Mouse (Mus musculus) urinary bladder, postnatal 10 days (tissue): ENCODE results near the gene Zdhhc5.
"Not testable (repeated sequence)": the region's sequence is repeated elsewhere in the genome, so short reads cannot be mapped to it uniquely, and the experiment has no call there.

Source experiments
- DNase-seq: peaks from one replicate; pipeline ENCODE4 v3.0.0; 2022; ENCODE audit warnings: low spot score

The Zdhhc5 gene

GRCm38 (mm10) chr2:84734919-84735318, 19.9 kb upstream of the Zdhhc5 start:
- DNase-seq = no peak

GRCm38 (mm10) chr2:84734351-84734864, 19.4 kb upstream of the Zdhhc5 start:
- DNase-seq = no peak

- no peak for DNase-seq
Observed at GRCm38 (mm10) chr2:84733579-84734300, 18.8 kb upstream of the Zdhhc5 start, which contains the start of gene Ypel4. Ypel4 (plus strand) TSS chr2:84734058.

GRCm38 (mm10) chr2:84732394-84732793, 17.4 kb upstream of the Zdhhc5 start:
- DNase-seq = no peak

GRCm38 (mm10) chr2:84731206-84731605, 16.2 kb upstream of the Zdhhc5 start:
- no peak for DNase-seq

DNA sequence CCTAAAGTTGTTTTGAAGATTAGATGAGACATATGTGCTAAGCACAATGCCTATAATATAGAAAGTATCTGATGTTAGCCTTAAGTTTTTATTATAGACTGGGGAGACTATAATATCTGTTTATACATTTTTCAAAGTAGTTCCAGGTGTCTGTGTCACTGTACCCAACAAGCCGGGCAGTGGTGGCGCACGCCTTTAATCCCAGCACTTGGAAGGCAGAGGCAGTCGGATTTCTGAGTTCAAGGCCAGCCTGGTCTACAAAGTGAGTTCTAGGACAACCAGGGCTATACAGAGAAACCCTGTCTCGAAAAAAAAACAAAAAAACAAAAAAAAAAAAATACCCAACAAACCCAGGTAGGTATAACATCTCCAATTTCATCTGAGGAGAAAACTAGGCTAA, 13.2 kb upstream of the Zdhhc5 start:
- DNase-seq = not testable (repeated sequence)

GRCm38 (mm10) chr2:84727172-84727858, 12.3 kb upstream of the Zdhhc5 start, which contains the start of gene Clp1:
Clp1 (minus strand) TSS chr2:84727350.
- peak; percentile 76 for DNase-seq

DNA sequence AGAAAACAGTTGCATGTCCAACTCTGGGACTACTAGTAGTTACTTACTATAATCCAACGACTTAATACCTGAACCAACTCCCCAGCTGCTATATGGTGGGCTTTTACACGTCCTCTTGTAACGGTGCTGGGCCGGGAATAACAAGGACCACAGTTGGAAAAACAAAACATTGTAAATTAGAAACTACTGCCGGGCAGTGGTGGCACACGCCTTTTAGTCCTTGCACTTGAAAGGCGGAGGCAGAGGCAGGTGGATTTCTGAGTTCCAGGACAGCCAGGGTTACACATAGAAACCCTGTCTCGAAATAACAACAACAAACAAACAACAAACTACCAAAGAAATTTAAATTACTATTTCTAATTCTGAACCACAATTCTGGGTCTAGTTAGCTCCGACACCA, 11.7 kb upstream of the Zdhhc5 start:
- no peak for DNase-seq

GRCm38 (mm10) chr2:84725770-84726169, 10.8 kb upstream of the Zdhhc5 start:
- no peak for DNase-seq

DNA sequence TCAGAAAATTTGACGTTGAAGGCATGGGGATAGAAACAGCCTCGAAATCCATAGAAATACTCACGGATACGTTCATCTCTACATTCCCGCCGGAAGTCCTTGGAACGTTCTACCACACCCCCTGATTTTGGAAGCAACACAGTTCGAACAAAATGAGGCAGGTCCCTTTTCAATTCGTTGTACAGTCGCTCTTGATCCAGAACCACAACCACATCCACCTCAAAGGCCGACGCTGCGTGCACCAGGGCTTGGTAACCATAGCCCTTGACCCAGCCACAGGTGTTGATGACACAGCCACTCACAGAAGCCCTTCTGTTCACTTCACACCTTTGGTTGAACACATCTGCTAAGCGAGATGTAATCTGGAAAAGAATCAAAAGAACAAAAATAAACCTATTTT, 8.9 kb upstream of the Zdhhc5 start:
- no peak for DNase-seq

- DNase-seq = no peak
Observed at GRCm38 (mm10) chr2:84721182-84721581, 6.2 kb upstream of the Zdhhc5 start.

DNA sequence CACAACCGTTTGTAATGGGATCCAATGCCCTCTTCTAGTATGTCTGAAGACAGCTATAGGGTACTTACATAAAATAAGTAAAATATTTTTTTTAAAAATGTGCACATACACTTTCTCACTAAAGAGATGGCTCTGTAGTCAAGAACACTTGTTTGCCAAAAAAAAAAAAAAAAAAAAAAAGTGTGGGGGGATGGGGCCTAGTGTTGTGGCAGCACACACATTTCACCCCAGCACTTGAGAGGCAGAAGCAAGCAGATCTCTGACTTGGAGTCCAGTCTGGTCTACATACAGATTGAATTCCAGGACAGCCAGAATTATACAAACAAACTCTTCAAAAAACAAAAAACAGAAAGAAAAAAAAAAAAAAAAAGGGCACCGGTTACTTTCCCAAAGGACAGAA, 5.7 kb upstream of the Zdhhc5 start:
- DNase-seq = no peak

DNA sequence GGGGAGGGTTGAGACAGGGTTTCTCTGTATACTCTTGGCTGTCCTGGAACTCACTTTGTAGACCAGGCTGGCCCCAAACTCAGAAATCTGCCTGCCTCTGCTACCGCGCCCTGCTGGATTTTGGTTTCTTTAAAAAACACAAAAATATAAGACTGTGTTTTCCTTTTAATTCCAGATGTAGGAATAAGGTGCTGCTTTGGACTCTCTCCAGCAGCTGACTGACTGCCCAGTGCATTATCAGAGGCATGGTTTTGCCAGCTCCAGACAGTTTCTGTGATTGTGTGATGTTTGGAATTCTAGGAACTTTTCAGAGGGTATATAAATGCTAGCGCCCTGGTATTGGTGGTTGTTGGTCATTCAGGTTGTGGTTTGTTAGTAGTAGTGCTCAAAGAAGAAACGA, 2.4 kb upstream of the Zdhhc5 start:
- DNase-seq = no peak

DNA sequence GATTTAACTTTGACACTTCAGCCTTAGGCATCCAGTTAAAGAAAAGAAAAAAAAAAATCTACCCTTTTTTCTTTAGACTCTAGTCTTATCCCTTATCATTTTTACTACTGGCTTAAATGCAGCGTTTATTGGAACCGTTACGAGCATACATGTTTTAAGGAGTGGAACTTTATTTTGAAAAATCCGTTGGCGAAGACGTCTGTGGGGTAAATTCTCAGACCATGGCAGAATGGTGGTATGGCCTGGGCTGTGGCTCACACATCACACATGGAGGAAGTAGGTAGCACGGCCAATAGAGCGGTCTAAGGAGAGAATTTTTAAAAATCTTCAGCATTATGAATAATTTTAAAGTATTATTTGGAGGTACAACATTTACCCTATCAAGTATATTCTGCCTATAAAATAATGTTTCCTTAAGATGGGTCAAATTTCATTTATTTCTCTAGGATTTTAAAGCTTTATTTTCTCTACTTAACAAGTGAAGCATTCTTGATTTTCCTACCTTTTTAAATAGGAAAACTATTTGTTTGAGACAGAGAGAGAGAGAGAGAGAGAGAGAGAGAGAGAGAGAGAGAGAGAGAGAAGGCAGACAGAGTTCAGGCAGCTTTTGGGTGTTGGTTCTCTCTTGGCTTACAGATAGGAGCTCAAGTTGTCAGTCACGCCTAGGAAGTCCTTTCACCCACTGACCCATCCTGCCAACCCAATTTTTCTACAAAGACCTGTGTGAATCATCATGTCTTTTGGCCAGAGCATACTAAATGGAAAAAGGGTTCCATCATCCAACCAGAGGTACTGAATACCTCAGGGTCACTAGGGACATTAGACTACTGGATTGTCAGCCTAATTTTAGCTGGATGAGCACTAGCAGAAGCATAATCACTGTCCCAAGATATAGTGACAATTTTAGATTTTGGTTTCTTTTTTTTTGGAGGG, 1.7 kb upstream of the Zdhhc5 start:
- DNase-seq = no peak

DNA sequence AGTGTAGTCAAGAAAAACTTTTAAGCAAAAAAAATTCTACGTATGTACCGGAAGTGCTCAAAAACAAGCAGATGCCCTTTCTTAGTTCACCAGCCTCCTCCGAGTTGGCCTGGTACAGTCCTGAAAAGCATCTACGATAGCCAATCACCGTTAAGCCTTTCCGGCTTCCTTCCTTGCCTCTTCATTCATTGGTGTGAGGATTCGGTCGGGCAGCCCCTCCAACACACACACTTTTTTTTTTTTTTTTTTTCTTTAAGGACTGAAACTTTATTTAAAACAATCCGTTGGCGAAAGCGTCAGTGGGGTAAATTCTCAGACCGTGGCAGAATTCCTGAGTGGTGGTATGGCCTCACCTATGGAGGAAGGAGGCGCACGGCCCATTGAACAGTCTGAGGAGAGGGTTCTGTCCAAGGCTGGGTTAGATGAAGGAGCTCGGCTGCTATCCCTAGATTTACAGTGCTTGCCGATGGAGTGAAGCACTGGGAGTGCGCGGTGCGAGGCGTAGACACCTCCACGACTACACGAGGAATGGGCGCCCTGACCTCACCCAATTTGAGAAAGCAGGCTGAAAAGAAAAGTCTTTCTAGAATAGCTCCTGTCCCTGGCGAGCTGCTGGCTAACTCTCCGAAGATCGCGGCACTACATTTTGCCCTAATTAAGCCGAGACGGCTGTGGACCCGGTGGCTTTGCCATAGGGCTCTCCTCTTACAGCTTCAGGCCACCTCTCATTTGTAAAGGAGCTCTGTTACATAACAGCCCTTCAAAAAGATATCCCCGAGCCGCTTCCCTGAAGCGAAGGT, 782 bp upstream of the Zdhhc5 start:
- DNase-seq = no peak

- no peak for DNase-seq
Observed at GRCm38 (mm10) chr2:84714422-84714810, 564 bp downstream of the Zdhhc5 start.

DNA sequence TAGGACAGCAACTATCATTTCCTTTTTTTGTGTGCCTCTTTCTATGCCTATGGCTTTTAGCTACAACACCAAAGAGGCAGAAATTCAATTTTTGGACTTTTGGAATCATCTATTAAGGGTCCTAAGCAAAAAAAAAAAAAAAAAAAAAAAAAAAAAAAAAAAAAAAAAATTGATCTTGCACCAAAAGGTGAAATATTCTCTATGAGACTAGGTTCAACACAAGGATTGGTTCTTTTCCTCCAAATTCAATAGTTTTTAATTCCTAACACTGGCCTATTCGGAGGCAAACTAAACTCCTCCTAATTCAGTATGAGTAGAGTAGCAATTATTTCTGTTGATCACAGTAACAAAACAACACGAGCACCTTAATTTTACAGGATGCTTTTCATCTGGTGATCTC, 3.1 kb downstream of the Zdhhc5 start:
- DNase-seq = no peak

GRCm38 (mm10) chr2:84707523-84707922, 7.5 kb downstream of the Zdhhc5 start:
- no peak for DNase-seq

- no peak for DNase-seq
Observed at GRCm38 (mm10) chr2:84705295-84705694, 9.7 kb downstream of the Zdhhc5 start.

GRCm38 (mm10) chr2:84704329-84704728, 10.7 kb downstream of the Zdhhc5 start:
- no peak for DNase-seq

GRCm38 (mm10) chr2:84703497-84703896, 11.5 kb downstream of the Zdhhc5 start:
- DNase-seq = no peak
